Mouse (Mus musculus) thymus, postnatal 25 days (tissue): ENCODE results near the gene Gfap.

Source experiments
- DNase-seq: peaks from one replicate; pipeline ENCODE4 v3.0.0; 2022

Gfap gene

DNA sequence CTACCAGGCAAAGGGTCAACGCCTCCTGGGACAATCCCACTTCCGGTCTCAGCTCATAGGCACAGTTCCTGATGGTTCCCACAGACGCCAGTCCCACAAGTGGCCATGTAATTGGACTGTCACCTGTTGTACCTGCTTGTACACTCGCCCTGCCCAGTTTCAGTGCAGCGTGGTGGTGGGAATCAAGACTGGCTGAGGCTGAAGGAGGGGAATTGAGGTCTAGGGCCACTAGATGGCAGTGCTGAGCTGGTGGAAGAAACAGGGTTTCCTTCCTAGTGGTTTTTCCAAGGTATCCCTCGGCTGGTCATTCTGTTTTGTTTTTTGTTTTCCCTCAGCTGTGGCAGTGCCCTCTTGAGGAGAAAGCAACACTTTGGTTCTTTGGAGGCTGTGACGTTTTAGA, at the start of gene Gfap:
Gene Gfap (minus strand): TSS at position 150 of the 400 bp plus-strand sequence.
- peak; percentile 54 for DNase-seq

- DNase-seq = peak; percentile 16
Observed at GRCm38 (mm10) chr11:102948043-102948961, 47.6 kb upstream of the Gfap start.

DNA sequence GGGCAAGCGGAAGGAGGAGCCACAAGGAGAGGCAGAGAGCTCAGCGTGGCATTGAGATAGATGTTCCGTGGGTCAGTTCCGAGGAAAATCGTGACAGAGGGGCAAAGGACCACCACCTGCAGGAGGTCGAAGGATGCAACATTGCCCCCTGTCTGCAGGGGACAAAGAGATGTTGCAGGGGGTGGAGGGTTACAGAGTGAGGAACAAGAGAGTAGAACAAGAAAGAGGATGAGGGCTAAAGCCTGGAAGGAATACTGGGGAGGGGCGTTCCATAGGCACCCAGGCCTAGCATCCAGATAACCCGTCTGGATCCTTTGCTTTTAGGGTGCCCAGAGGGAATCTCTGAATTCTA, 46.3 kb upstream of the Gfap start:
- DNase-seq = no peak

- peak; percentile 81 for DNase-seq
Observed at GRCm38 (mm10) chr11:102946265-102946991, 45.7 kb upstream of the Gfap start, which contains the start of gene C1ql1. Gene C1ql1 (minus strand): TSS chr11:102946688.

GRCm38 (mm10) chr11:102945306-102946264, 44.9 kb upstream of the Gfap start:
- no peak for DNase-seq

DNA sequence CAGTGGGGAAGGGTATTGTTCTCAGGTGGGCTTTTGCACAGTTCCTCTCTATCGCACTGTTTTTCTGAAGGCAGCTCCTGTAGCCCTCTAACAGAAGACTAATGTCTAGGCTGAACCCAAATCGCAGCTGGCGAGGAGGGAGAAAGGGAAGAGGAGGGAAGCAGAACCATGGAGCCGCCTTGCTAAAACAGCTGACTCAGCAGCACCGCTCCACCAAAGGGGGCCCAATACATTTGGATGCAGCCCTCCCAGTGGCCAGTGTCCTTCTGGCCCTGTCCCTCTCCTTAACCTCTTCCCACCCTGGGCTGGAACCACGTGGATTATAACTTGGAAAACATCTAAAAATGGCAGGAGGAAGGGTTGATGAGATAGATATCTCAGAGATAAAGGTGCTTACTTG, 40.5 kb upstream of the Gfap start:
- no peak for DNase-seq

DNA sequence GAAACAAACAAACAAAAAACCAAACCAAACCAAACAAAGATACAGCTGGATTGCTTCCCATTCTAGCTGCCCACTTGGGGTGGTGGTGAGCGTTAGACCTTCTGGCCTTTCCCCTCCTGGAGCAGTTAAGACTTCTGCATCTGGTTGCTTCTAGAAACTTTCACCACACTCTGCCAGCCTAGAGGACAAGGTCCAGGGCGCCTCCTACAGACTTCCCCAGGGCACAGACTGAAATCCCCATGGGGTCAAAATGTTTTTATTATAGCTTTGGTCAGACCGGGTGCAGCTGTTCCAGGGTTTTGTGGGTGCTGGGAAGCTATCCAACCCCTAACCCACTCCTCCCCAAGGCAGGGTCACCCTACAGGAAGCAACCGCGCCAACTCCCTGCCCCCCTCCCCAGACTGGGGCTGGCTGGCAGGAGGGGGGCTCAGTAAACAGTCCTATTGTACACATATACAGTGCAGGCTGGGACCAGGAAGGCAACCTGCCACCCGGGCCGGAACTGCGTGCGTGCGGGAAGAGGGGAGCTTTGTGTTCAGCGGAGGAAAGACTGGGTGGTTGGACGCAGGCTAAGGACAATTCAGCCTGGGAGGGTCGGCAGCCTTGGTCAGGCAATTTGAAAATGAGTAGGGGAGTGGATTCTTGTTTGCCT, 38.4 kb upstream of the Gfap start:
- DNase-seq = no peak

GRCm38 (mm10) chr11:102937529-102938182, 36.9 kb upstream of the Gfap start:
- no peak for DNase-seq

- DNase-seq = no peak
Observed at GRCm38 (mm10) chr11:102936272-102936671, 35.6 kb upstream of the Gfap start.

- no peak for DNase-seq
Observed at GRCm38 (mm10) chr11:102930672-102931071, 30.0 kb upstream of the Gfap start.

- DNase-seq = no peak
Observed at GRCm38 (mm10) chr11:102925351-102925717, 24.6 kb upstream of the Gfap start.

GRCm38 (mm10) chr11:102924557-102925350, 24.0 kb upstream of the Gfap start, which contains the start of gene Kif18b:
Gene Kif18b (minus strand): TSS chr11:102925124.
- DNase-seq = peak; percentile 92

GRCm38 (mm10) chr11:102921491-102921890, 20.8 kb upstream of the Gfap start:
- no peak for DNase-seq

DNA sequence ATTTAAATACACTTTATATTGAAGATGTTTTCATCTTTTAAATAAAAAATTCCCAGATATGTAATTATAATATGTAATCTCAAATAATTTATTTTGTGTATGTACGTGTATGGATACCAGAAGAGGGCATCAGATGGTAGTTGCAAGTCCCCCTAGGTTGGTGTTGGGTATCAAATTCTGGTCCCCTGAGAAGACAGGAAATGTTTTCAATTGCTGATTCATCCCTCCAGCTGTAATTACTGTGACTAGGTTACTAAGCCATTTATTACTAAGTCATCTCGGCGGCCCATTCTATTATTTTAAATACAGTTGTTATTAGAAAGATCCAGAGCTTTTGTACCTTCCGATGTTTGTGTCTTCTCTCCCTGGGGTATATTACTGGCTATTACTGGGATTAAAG, 17.4 kb upstream of the Gfap start:
- no peak for DNase-seq

DNA sequence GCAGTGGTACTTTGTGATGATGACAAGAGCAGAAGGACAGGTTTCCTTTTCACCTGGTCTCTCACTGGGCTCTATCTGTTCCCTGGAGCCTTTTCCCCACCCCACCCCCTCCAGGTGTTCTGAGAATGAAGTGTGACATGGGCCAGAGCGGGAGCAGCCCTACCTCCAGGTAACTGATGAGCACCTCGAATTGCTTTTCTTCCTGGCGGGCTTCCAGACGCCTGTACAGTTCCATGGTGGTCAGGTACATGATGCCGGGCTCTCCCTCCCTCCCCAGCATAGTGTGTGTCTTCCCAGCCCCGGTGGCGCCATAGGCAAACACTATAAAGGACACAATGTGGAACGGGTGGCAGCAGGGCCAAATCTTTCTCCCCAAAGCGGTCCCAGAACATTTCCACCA, 14.7 kb upstream of the Gfap start:
- no peak for DNase-seq

- no peak for DNase-seq
Observed at GRCm38 (mm10) chr11:102911376-102911775, 10.7 kb upstream of the Gfap start.

- DNase-seq = no peak
Observed at GRCm38 (mm10) chr11:102903654-102904053, 2.9 kb upstream of the Gfap start.

GRCm38 (mm10) chr11:102902107-102902506, 1.4 kb upstream of the Gfap start:
- DNase-seq = no peak

DNA sequence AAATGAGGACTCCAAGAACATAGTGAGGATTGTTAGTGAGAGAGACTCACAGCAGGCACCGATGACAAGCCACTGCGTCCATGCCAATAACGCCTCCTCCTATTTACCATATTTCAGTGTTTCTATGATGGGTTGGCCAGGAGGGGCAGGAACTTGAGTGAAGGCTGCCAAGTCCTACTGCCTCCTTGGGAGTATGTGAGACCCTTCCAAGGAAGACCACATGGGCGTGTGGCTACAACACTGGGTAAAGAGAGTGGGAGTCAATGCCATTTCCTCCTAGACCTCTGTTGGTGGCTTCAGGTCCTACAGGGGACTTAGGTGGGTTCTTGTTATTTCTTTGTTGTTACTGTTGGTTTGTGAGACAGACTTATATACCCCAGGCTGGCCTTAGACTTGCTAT, 487 bp upstream of the Gfap start:
- DNase-seq = no peak

GRCm38 (mm10) chr11:102898408-102898807, 2.3 kb downstream of the Gfap start:
- no peak for DNase-seq

- no peak for DNase-seq
Observed at GRCm38 (mm10) chr11:102896641-102897040, 4.1 kb downstream of the Gfap start.
